Mouse (Mus musculus) kidney, postnatal 0 days (tissue): ENCODE measurements at regions not wholly inside any gene's neighbourhood (a gene's known extent, or its start where the extent isn't known, plus 50 kb on each side); places are given as distances from the start of the nearest gene placed in this dataset. TPM values are rescaled to one million over a fixed set of nuclear protein-coding genes. Genes with fewer than 3 reads are reported as not detected.

Experiments
- ATAC-seq: fragments of 200-750 bp; cut with Nextera tagmentation; replicated peaks from 2 replicates; pipeline ENCODE4 v1.8.0; 2017; ENCODE audit warnings: low read depth, moderate number of reproducible peaks, moderate TSS enrichment, moderate library complexity; ENCODE audit not compliant: low FRiP score
- DNase-seq: peaks from one replicate; pipeline ENCODE4 v3.0.0-alpha.2; 2016; ENCODE audit warnings: low spot score
- H3K27ac ChIP-seq: fragments of 300-500 bp; sonication (generic); 2 replicates; pipeline ENCODE4 v1.5.1; 2014; ENCODE audit warnings: mild to moderate bottlenecking
- H3K27me3 ChIP-seq: fragments of 300-500 bp; sonication (generic); 2 replicates; pipeline ENCODE4 v1.6.1; 2014; ENCODE audit warnings: low read length, mixed read lengths; ENCODE audit not compliant: insufficient read depth
- H3K36me3 ChIP-seq: fragments of 300-500 bp; sonication (generic); 2 replicates; pipeline ENCODE4 v1.6.1; 2014; ENCODE audit warnings: low read length, mixed read lengths; ENCODE audit not compliant: insufficient read depth
- H3K4me1 ChIP-seq: fragments of 300-500 bp; sonication (generic); replicated peaks from 2 replicates; pipeline ENCODE4 v1.6.1; 2014; ENCODE audit warnings: antibody characterized with exemption, low read length, mixed read lengths; ENCODE audit not compliant: insufficient read depth
- H3K4me2 ChIP-seq: fragments of 300-500 bp; sonication (generic); 2 replicates; pipeline ENCODE4 v1.6.1; 2014; ENCODE audit warnings: mild to moderate bottlenecking, low read length, moderate library complexity, mixed read lengths
- H3K4me3 ChIP-seq: fragments of 300-500 bp; sonication (generic); replicated peaks from 2 replicates; pipeline ENCODE4 v1.5.1; 2014; ENCODE audit warnings: low read depth, low read length
- H3K9ac ChIP-seq: fragments of 300-500 bp; sonication (generic); 2 replicates; pipeline ENCODE4 v1.6.1; 2014; ENCODE audit warnings: low read depth, low read length
- H3K9me3 ChIP-seq: fragments of 300-500 bp; sonication (generic); replicated peaks from 2 replicates; pipeline ENCODE4 v1.6.1; 2016; ENCODE audit warnings: low read length, inconsistent platforms, mixed read lengths
- CTCF ChIP-seq: IDR thresholded peaks from 2 replicates; pipeline ENCODE4 v1.5.1; 2016; ENCODE audit warnings: antibody characterized with exemption, low read depth, mild to moderate bottlenecking, moderate library complexity
- WGBS: fragments of 180-500 bp; shearing (Covaris S2); extraction: QIAGEN DNeasy Blood & Tissue Kit; methylation state at CpG from one replicate; pipeline ENCODE4 v1.1.7; 2014; 5-methylcytosine and 5-hydroxymethylcytosine counted together
- microRNA-seq: library from miRNA; unstranded; fragments of <30 nt; microRNA quantifications from one replicate; pipeline ENCODE4, GENCODE M21; 2016

GRCm38 (mm10) chr10:109074218-109074617, 63.4 kb upstream of the Syt1 start:
- Histone ChIP-seq H3K4me2 (no peak overlapping the region), H3K9me3 (no peaks in the 10 kb centered on the region), H3K4me3 (no peak overlapping the region), H3K36me3 (no peaks in the 10 kb centered on the region), H3K9ac (no peak overlapping the region), H3K27ac (no peak overlapping the region), H3K4me1 (no peaks in the 10 kb centered on the region), H3K27me3 (no peaks in the 10 kb centered on the region)
- ATAC-seq (no peak), DNase-seq (no peak)
- WGBS = 85% methylated on average over 7 of the region's 7 CpGs
- no peak for TF ChIP-seq CTCF

Small RNA genes lying in the stretch of these regions (microRNA-seq; reads per million reads assigned to microRNA genes)
- not detected for gene Gm44495
